9 mouse cellular contexts compared by ENCODE assay signal in genomic region chr9:122922936-122923381, GRCm38 (mm10). TPM values are rescaled to one million over a fixed set of nuclear protein-coding genes. Genes with fewer than 3 reads are reported as not detected.
DNase-seq lines count a peak whose midpoint lies in the region; ATAC-seq and TF ChIP-seq lines count a peak whose summit lies in the region.
"Had no signal": no experiment of that assay in that cellular context is flagged by ENCODE, and none has a peak within 500 bp of the region (broad histone marks: within the 10 kb centered on the region; RNA-seq: fewer than 3 reads in every experiment).

TSS of gene Zfp105 (plus strand) at chr9:122923072.

- peaks cover 13% of the 10 kb centered on the region for H3K27me3 ChIP-seq in thymus, adult 2 months (ENCODE audit: control insufficient read depth, insufficient read depth, low read length)
- no peaks in the 10 kb centered on the region; the same call in 1 of the 2 replicates for H3K27me3 ChIP-seq in heart, embryonic 11.5 days (ENCODE audit: control insufficient read depth, insufficient read depth, low read length)
- H3K27me3 ChIP-seq in kidney, embryonic 14.5 days (ENCODE audit: control insufficient read depth, insufficient read depth, low read length), result peaks cover 4% of the 10 kb centered on the region; the same call in 1 of the 2 replicates
- 0 out of 2 replicates have a peak, but pooled peaks cover 8% of the 10 kb centered on the region for H3K27me3 ChIP-seq in limb, embryonic 13.5 days
- no peaks in the 10 kb centered on the region for H3K27me3 ChIP-seq in midbrain, embryonic 13.5 days

- H3K9me3 ChIP-seq in heart, embryonic 11.5 days (replicated peaks; ENCODE audit: control insufficient read depth, low read length), result no peaks in the 10 kb centered on the region
- no peaks in the 10 kb centered on the region for H3K9me3 ChIP-seq in kidney, embryonic 14.5 days (ENCODE audit: control insufficient read depth, low read length)
- no peaks in the 10 kb centered on the region for H3K9me3 ChIP-seq in limb, embryonic 13.5 days
- no peaks in the 10 kb centered on the region for H3K9me3 ChIP-seq in midbrain, embryonic 13.5 days

- H3K4me3 ChIP-seq in thymus, adult 2 months (ENCODE audit: control insufficient read depth, insufficient read depth, low read length), result peak within 1 kb of the TSS; percentile 40
- H3K4me3 ChIP-seq in heart, embryonic 11.5 days (ENCODE audit: low read depth, low read length), result peak within 1 kb of the TSS; percentile 75
- peak within 1 kb of the TSS; percentile 78 for H3K4me3 ChIP-seq in kidney, embryonic 14.5 days (ENCODE audit: low read length)
- H3K4me3 ChIP-seq in limb, embryonic 13.5 days, result peak within 1 kb of the TSS; percentile 81
- H3K4me3 ChIP-seq in midbrain, embryonic 13.5 days (replicated peaks), result peak within 1 kb of the TSS; percentile 87

- TF ChIP-seq CTCF in thymus, adult 2 months (IDR thresholded peaks at IDR 0.05; ENCODE audit: borderline replicate concordance, control insufficient read depth, extremely low read depth, insufficient read depth, low read length, poor library complexity), result no peak

- ATAC-seq in heart, embryonic 11.5 days (replicated peaks; ENCODE audit: insufficient number of reproducible peaks, low FRiP score, low TSS enrichment), result peak; percentile 90
- ATAC-seq in kidney, embryonic 14.5 days (ENCODE audit: low FRiP score, low TSS enrichment), result peak; percentile 99
- ATAC-seq in limb, embryonic 13.5 days (ENCODE audit: low FRiP score, low read depth), result peak; percentile 97
- ATAC-seq in midbrain, embryonic 13.5 days, result peak; percentile 100

- no peaks in the 10 kb centered on the region for H3K36me3 ChIP-seq in thymus, adult 2 months (ENCODE audit: control insufficient read depth, insufficient read depth, low read length)
- H3K36me3 ChIP-seq in heart, embryonic 11.5 days (ENCODE audit: control insufficient read depth, insufficient read depth, low read length), result peaks cover 30% of the 10 kb centered on the region
- peaks cover 34% of the 10 kb centered on the region for H3K36me3 ChIP-seq in kidney, embryonic 14.5 days (ENCODE audit: control insufficient read depth, insufficient read depth, low read length)
- H3K36me3 ChIP-seq in limb, embryonic 13.5 days, result peaks cover 34% of the 10 kb centered on the region
- peaks cover 34% of the 10 kb centered on the region for H3K36me3 ChIP-seq in midbrain, embryonic 13.5 days

- TF ChIP-seq POLR2A in thymus, adult 2 months (IDR thresholded peaks at IDR 0.05; ENCODE audit: control insufficient read depth, extremely low read depth, insufficient read depth, low read length, poor library complexity), result no peak

- no peaks in the 10 kb centered on the region for H3K4me1 ChIP-seq in thymus, adult 2 months (replicated peaks; ENCODE audit: control insufficient read depth, insufficient read depth, low read length)
- H3K4me1 ChIP-seq in heart, embryonic 11.5 days (ENCODE audit: control insufficient read depth, insufficient read depth, low read length), result peaks cover 5% of the 10 kb centered on the region
- H3K4me1 ChIP-seq in kidney, embryonic 14.5 days (ENCODE audit: control insufficient read depth, insufficient read depth, low read length), result peaks cover 7% of the 10 kb centered on the region
- peaks cover 5% of the 10 kb centered on the region for H3K4me1 ChIP-seq in limb, embryonic 13.5 days
- H3K4me1 ChIP-seq in midbrain, embryonic 13.5 days (replicated peaks), result peaks cover 6% of the 10 kb centered on the region

- peak within 1 kb of the TSS; percentile 94 for H3K9ac ChIP-seq in heart, embryonic 11.5 days (ENCODE audit: low read depth, low read length)
- H3K9ac ChIP-seq in kidney, embryonic 14.5 days (ENCODE audit: low read depth, low read length), result peak within 1 kb of the TSS; percentile 96
- H3K9ac ChIP-seq in limb, embryonic 13.5 days, result peak within 1 kb of the TSS; percentile 95
- H3K9ac ChIP-seq in midbrain, embryonic 13.5 days (replicated peaks), result peak within 1 kb of the TSS; percentile 98

- H3K27ac ChIP-seq in thymus, adult 2 months (ENCODE audit: control insufficient read depth, insufficient read depth, low read length), result no peak within 1 kb of the TSS
- H3K27ac ChIP-seq in heart, embryonic 11.5 days (ENCODE audit: low read depth, low read length), result peak within 1 kb of the TSS; percentile 46; the same call in 1 of the 2 replicates
- peak within 1 kb of the TSS; percentile 67; the same call in 1 of the 2 replicates for H3K27ac ChIP-seq in kidney, embryonic 14.5 days (ENCODE audit: low read depth, low read length)
- H3K27ac ChIP-seq in limb, embryonic 13.5 days, result peak within 1 kb of the TSS; percentile 88
- H3K27ac ChIP-seq in midbrain, embryonic 13.5 days, result peak within 1 kb of the TSS; percentile 89

- peak within 1 kb of the TSS; percentile 71 for H3K4me2 ChIP-seq in heart, embryonic 11.5 days
- peak within 1 kb of the TSS; percentile 66 for H3K4me2 ChIP-seq in kidney, embryonic 14.5 days (replicated peaks; ENCODE audit: low read depth, low read length)
- H3K4me2 ChIP-seq in limb, embryonic 13.5 days (replicated peaks), result peak within 1 kb of the TSS; percentile 67
- H3K4me2 ChIP-seq in midbrain, embryonic 13.5 days (replicated peaks), result peak within 1 kb of the TSS; percentile 66

- no peak for DNase-seq in thymus, adult 2 months
- DNase-seq in thymus, postnatal 0 days (ENCODE audit: low spot score), result no peak
- DNase-seq in fibroblast of lung, adult 2 months (ENCODE audit: low read depth), result peak; percentile 24
- DNase-seq in spleen, postnatal 36 days (ENCODE audit: low spot score in 2 of 2), result peak; percentile 6

- WGBS in thymus, adult 2 months, result 11% methylated on average over 43 of the region's 43 CpGs
- under 1% methylated on average over 43 of the region's 43 CpGs for WGBS in heart, embryonic 11.5 days (ENCODE audit: insufficient replicate concordance)
- WGBS in kidney, embryonic 14.5 days, result under 1% methylated on average over 43 of the region's 43 CpGs
- WGBS in limb, embryonic 13.5 days, result under 1% methylated on average over 43 of the region's 43 CpGs
- under 1% methylated on average over 41 of the region's 43 CpGs for WGBS in midbrain, embryonic 13.5 days

RNA-seq across cellular contexts. Expression of gene Zfp105, which starts in this region (rescaled TPM):
- polyA plus RNA-seq in thymus, adult 2 months (2012; rRNA removed), result 0.20 and 0.23 TPM in 2 replicates
- 2.6 and 2.7 TPM in 2 replicates for polyA plus RNA-seq in thymus, postnatal 0 days (2015; fragmentation: Nextera tagmentation; extraction: Ambion mirVana)
- 15.5 and 15.6 TPM in 2 replicates for polyA plus RNA-seq in heart, embryonic 11.5 days (2014; fragmentation: Nextera tagmentation; extraction: Ambion mirVana)
- polyA plus RNA-seq in kidney, embryonic 14.5 days (2014; fragmentation: Nextera tagmentation; extraction: Ambion mirVana), result 20.8 and 28.6 TPM in 2 replicates
- 29.6 and 32.2 TPM in 2 replicates for polyA plus RNA-seq in limb, embryonic 13.5 days (2015; fragmentation: Nextera tagmentation; extraction: Ambion mirVana)
- 31.0 and 32.4 TPM in 2 replicates for polyA plus RNA-seq in midbrain, embryonic 13.5 days (2015; fragmentation: Nextera tagmentation; extraction: Ambion mirVana)
- polyA plus RNA-seq: C2C12 had no signal

Comparison
In these comparisons a context has a peak if more than half of its experiments do, and no peak if none do; other contexts are left out.
1. DNase-seq: peak in fibroblast of lung, adult 2 months (single experiment) and spleen, postnatal 36 days (2 of 2); none in thymus, adult 2 months (single experiment) and thymus, postnatal 0 days (single experiment).
2. Peak in every context shown above with its lines, with median percentiles within 50 percentile points of each other: H3K4me3 ChIP-seq, ATAC-seq, H3K4me2 ChIP-seq and H3K9ac ChIP-seq.